ENCODE assay signal across 20 mouse cellular contexts in genomic region chr19:57534262-57534661, GRCm38 (mm10).
DNase-seq lines count a peak whose midpoint lies in the region; ATAC-seq and TF ChIP-seq lines count a peak whose summit lies in the region.
"Had no signal": no experiment of that assay in that cellular context is flagged by ENCODE, and none has a peak within 500 bp of the region (broad histone marks: within the 10 kb centered on the region; RNA-seq: fewer than 3 reads in every experiment).

No protein-coding gene starts in this region.

- TF ChIP-seq POLR2A in liver, adult 2 months (IDR thresholded peaks at IDR 0.05; ENCODE audit: extremely low read depth, insufficient read depth, low read length): no peak

- no peak overlapping the region for H3K9ac ChIP-seq in embryonic facial prominence, embryonic 12.5 days
- no peak overlapping the region for H3K9ac ChIP-seq in liver, adult 2 months (ENCODE audit: low read depth, low read length)
- no peak overlapping the region for H3K9ac ChIP-seq in liver, embryonic 12.5 days
- no peak overlapping the region for H3K9ac ChIP-seq in stomach, postnatal 0 days (ENCODE audit: low read length)
- H3K9ac ChIP-seq: forebrain, embryonic 12.5 days had no signal

- no peak for DNase-seq in embryonic facial prominence, embryonic 10.5 days (ENCODE audit: low spot score)
- peak; percentile 74 for DNase-seq in liver, adult 2 months (ENCODE audit: extremely low read depth, low read depth, low spot score)
- peak; percentile 17 for DNase-seq in lung, postnatal 10 days
- DNase-seq in lung, postnatal 25 days (ENCODE audit: low spot score): no peak
- no peak for DNase-seq in stomach, postnatal 0 days (ENCODE audit: low spot score)
- DNase-seq: adrenal gland, adult 8-10 months; adrenal gland, postnatal 36 days; B cell, adult 2 months; cerebellum, adult 2 months; cerebellum, postnatal 10 days; gastrocnemius, postnatal 10 days; heart, adult 18-20 months; heart, postnatal 10 days had no signal

- WGBS in embryonic facial prominence, embryonic 12.5 days: 63% methylated on average over 7 of the region's 7 CpGs
- WGBS in embryonic facial prominence, embryonic 10.5 days: 75% methylated on average over 7 of the region's 7 CpGs
- WGBS in liver, adult 2 months: 63% methylated on average over 7 of the region's 7 CpGs
- WGBS in liver, embryonic 12.5 days (ENCODE audit: insufficient replicate concordance): 68% methylated on average over 7 of the region's 7 CpGs
- 40% methylated on average over 7 of the region's 7 CpGs for WGBS in stomach, postnatal 0 days

- no peak for TF ChIP-seq EP300 in stomach, postnatal 0 days (optimal IDR thresholded peaks at IDR 0.05)

- no peaks in the 10 kb centered on the region for H3K27me3 ChIP-seq in embryonic facial prominence, embryonic 12.5 days
- H3K27me3 ChIP-seq in embryonic facial prominence, embryonic 10.5 days (replicated peaks; ENCODE audit: low read depth, poor library complexity, severe bottlenecking): no peaks in the 10 kb centered on the region
- H3K27me3 ChIP-seq in liver, adult 2 months (ENCODE audit: control insufficient read depth, insufficient read depth, low read length): no peaks in the 10 kb centered on the region
- no peaks in the 10 kb centered on the region for H3K27me3 ChIP-seq in liver, embryonic 12.5 days (replicated peaks)
- no peaks in the 10 kb centered on the region for H3K27me3 ChIP-seq in stomach, postnatal 0 days (ENCODE audit: control insufficient read depth, insufficient read depth, low read length)

- H3K79me2 ChIP-seq in liver, adult 2 months (ENCODE audit: control insufficient read depth, insufficient read depth, low read length): no peaks in the 10 kb centered on the region

- peaks cover 16% of the 10 kb centered on the region for H3K4me1 ChIP-seq in embryonic facial prominence, embryonic 12.5 days
- peaks cover 31% of the 10 kb centered on the region for H3K4me1 ChIP-seq in embryonic facial prominence, embryonic 10.5 days
- peaks cover 14% of the 10 kb centered on the region for H3K4me1 ChIP-seq in liver, adult 2 months (ENCODE audit: control insufficient read depth, insufficient read depth, low read length)
- no peaks in the 10 kb centered on the region for H3K4me1 ChIP-seq in liver, embryonic 12.5 days
- H3K4me1 ChIP-seq in stomach, postnatal 0 days (replicated peaks; ENCODE audit: control insufficient read depth, insufficient read depth): no peaks in the 10 kb centered on the region

- TF ChIP-seq CTCF in liver, adult 2 months (IDR thresholded peaks at IDR 0.05; ENCODE audit: low read depth, low read length): no peak
- no peak for TF ChIP-seq CTCF in stomach, postnatal 0 days (IDR thresholded peaks at IDR 0.05; ENCODE audit: low read depth)

- no peaks in the 10 kb centered on the region for H3K9me3 ChIP-seq in embryonic facial prominence, embryonic 12.5 days
- no peaks in the 10 kb centered on the region for H3K9me3 ChIP-seq in embryonic facial prominence, embryonic 10.5 days
- H3K9me3 ChIP-seq in liver, embryonic 12.5 days (replicated peaks): no peaks in the 10 kb centered on the region
- no peaks in the 10 kb centered on the region for H3K9me3 ChIP-seq in stomach, postnatal 0 days (ENCODE audit: control insufficient read depth, low read length)
- H3K9me3 ChIP-seq: forebrain, embryonic 12.5 days; G1E; heart, embryonic 10.5 days had no signal

- H3K4me3 ChIP-seq in embryonic facial prominence, embryonic 12.5 days: no peak overlapping the region
- no peak overlapping the region for H3K4me3 ChIP-seq in embryonic facial prominence, embryonic 10.5 days
- H3K4me3 ChIP-seq in liver, adult 2 months (ENCODE audit: insufficient read depth, low read depth, low read length): no peak overlapping the region
- no peak overlapping the region for H3K4me3 ChIP-seq in liver, embryonic 12.5 days
- no peak overlapping the region for H3K4me3 ChIP-seq in stomach, postnatal 0 days (ENCODE audit: low read depth, low read length)
- H3K4me3 ChIP-seq: forebrain, embryonic 12.5 days; heart, embryonic 10.5 days had no signal

- H3K36me3 ChIP-seq in embryonic facial prominence, embryonic 12.5 days: no peaks in the 10 kb centered on the region
- no peaks in the 10 kb centered on the region for H3K36me3 ChIP-seq in embryonic facial prominence, embryonic 10.5 days (replicated peaks)
- no peaks in the 10 kb centered on the region for H3K36me3 ChIP-seq in liver, adult 2 months (ENCODE audit: control insufficient read depth, insufficient read depth, low read length)
- H3K36me3 ChIP-seq in liver, embryonic 12.5 days: no peaks in the 10 kb centered on the region
- no peaks in the 10 kb centered on the region for H3K36me3 ChIP-seq in stomach, postnatal 0 days (ENCODE audit: control insufficient read depth, insufficient read depth, low read length)
- H3K36me3 ChIP-seq: forebrain, embryonic 12.5 days; G1E; heart, embryonic 10.5 days had no signal

- ATAC-seq in embryonic facial prominence, embryonic 12.5 days (ENCODE audit: insufficient number of reproducible peaks, insufficient read depth, low FRiP score, low TSS enrichment): peak; percentile 22; the same call in 1 of the 2 replicates
- no peak for ATAC-seq in liver, embryonic 12.5 days
- peak; percentile 16; the same call in 1 of the 2 replicates for ATAC-seq in stomach, postnatal 0 days (ENCODE audit: low FRiP score, low TSS enrichment)
- ATAC-seq: CD4-positive, CD25-positive, alpha-beta regulatory T cell, adult 4 months; forebrain, embryonic 16.5 days had no signal

- H3K4me2 ChIP-seq in embryonic facial prominence, embryonic 12.5 days (replicated peaks): no peak overlapping the region
- H3K4me2 ChIP-seq in liver, embryonic 12.5 days: no peak overlapping the region
- H3K4me2 ChIP-seq in stomach, postnatal 0 days (replicated peaks; ENCODE audit: low read depth): no peak overlapping the region
- H3K4me2 ChIP-seq: forebrain, embryonic 12.5 days had no signal

- no peak overlapping the region for H3K27ac ChIP-seq in embryonic facial prominence, embryonic 12.5 days
- no peak overlapping the region for H3K27ac ChIP-seq in embryonic facial prominence, embryonic 10.5 days (replicated peaks)
- H3K27ac ChIP-seq in liver, adult 2 months (replicated peaks; ENCODE audit: insufficient read depth, low read depth, low read length): peak overlapping the region; percentile 42; the same call in 1 of the 2 replicates
- no peak overlapping the region for H3K27ac ChIP-seq in liver, embryonic 12.5 days
- no peak overlapping the region for H3K27ac ChIP-seq in stomach, postnatal 0 days (replicated peaks)
- H3K27ac ChIP-seq: forebrain, embryonic 12.5 days; heart, embryonic 10.5 days had no signal

Comparison
In these comparisons a context has a peak if more than half of its experiments do, and no peak if none do; other contexts are left out.
1. DNase-seq: peak in liver, adult 2 months (single experiment) and lung, postnatal 10 days (single experiment); none in embryonic facial prominence, embryonic 10.5 days (single experiment), lung, postnatal 25 days (single experiment) and stomach, postnatal 0 days (single experiment).